Mouse (Mus musculus) thymus, adult 2 months (tissue): ENCODE data around the gene Olfr368.

Experiments
- CTCF ChIP-seq: fragments of 200-500 bp; IDR thresholded peaks from 2 replicates; pipeline ENCODE4 v1.5.1; 2012; ENCODE audit warnings: mild to moderate bottlenecking, control low read depth, low read length, moderate library complexity, borderline replicate concordance; ENCODE audit not compliant: control insufficient read depth, poor library complexity, insufficient read depth; ENCODE audit errors: extremely low read depth
- POLR2A ChIP-seq: fragments of 200-500 bp; IDR thresholded peaks from 2 replicates; pipeline ENCODE4 v1.6.1; 2012; ENCODE audit warnings: mild to moderate bottlenecking, low read length, control low read depth, moderate library complexity; ENCODE audit not compliant: control insufficient read depth, poor library complexity, insufficient read depth; ENCODE audit errors: extremely low read depth

- TF ChIP-seq CTCF (no peak), POLR2A (no peak)
Observed at GRCm38 (mm10) chr2:37380189-37380588, 53.9 kb downstream of the Olfr368 start.
